Mouse (Mus musculus) inflammation-experienced regulatory T-cells, adult 6 months (primary cell): ENCODE data around the gene Pank4. TPM values are rescaled to one million over a fixed set of nuclear protein-coding genes. Genes with fewer than 3 reads are reported as not detected.

Experiments used
- ATAC-seq: one replicate; pipeline ENCODE4 v1.8.0; 2017
- polyA plus RNA-seq, 3 experiments: library from polyadenylated mRNA; unstranded; fragments of 100-300 nt; shearing (Covaris generic); gene quantifications; one replicate each; pipeline ENCODE4 v1.2.1; 2017

Gene Pank4
- polyA plus RNA-seq, 3 experiments from 2014 or later: 22.1 to 59.6 (median 49.1) TPM

- no peak for ATAC-seq
Observed at GRCm38 (mm10) chr4:154972546-154972945, 8.6 kb downstream of the Pank4 start.

GRCm38 (mm10) chr4:154974163-154974611, 10.3 kb downstream of the Pank4 start:
- ATAC-seq: no peak

GRCm38 (mm10) chr4:154980110-154980509, 16.2 kb downstream of the Pank4 start:
- no peak for ATAC-seq

- ATAC-seq: no peak
Observed at GRCm38 (mm10) chr4:154981076-154981475, 17.2 kb downstream of the Pank4 start.

- no peak for ATAC-seq
Observed at GRCm38 (mm10) chr4:154981530-154981929, 17.6 kb downstream of the Pank4 start.

GRCm38 (mm10) chr4:154982247-154983120, 18.6 kb downstream of the Pank4 start:
- ATAC-seq: no peak

- ATAC-seq: no peak
Observed at GRCm38 (mm10) chr4:154983767-154984166, 19.8 kb downstream of the Pank4 start.

- ATAC-seq: no peak
Observed at GRCm38 (mm10) chr4:154985151-154985777, 21.3 kb downstream of the Pank4 start.

- peak; percentile 46 for ATAC-seq
Observed at GRCm38 (mm10) chr4:154986096-154986495, 22.2 kb downstream of the Pank4 start.

GRCm38 (mm10) chr4:154986750-154987149, 22.8 kb downstream of the Pank4 start:
- no peak for ATAC-seq

GRCm38 (mm10) chr4:154994876-154995275, 31.0 kb downstream of the Pank4 start:
- no peak for ATAC-seq

- ATAC-seq: no peak
Observed at GRCm38 (mm10) chr4:154996572-154997154, 32.7 kb downstream of the Pank4 start.

- no peak for ATAC-seq
Observed at GRCm38 (mm10) chr4:154999379-154999778, 35.5 kb downstream of the Pank4 start.

GRCm38 (mm10) chr4:155005278-155005677, 41.4 kb downstream of the Pank4 start:
- ATAC-seq: no peak

GRCm38 (mm10) chr4:155006296-155006695, 42.4 kb downstream of the Pank4 start:
- no peak for ATAC-seq

- no peak for ATAC-seq
Observed at GRCm38 (mm10) chr4:155007641-155008040, 43.7 kb downstream of the Pank4 start.

GRCm38 (mm10) chr4:155008075-155008474, 44.2 kb downstream of the Pank4 start:
- ATAC-seq: no peak

GRCm38 (mm10) chr4:155009216-155009615, 45.3 kb downstream of the Pank4 start:
- no peak for ATAC-seq

- ATAC-seq: no peak
Observed at GRCm38 (mm10) chr4:155010870-155011269, 46.9 kb downstream of the Pank4 start.

- no peak for ATAC-seq
Observed at GRCm38 (mm10) chr4:155011312-155012025, 47.5 kb downstream of the Pank4 start.

GRCm38 (mm10) chr4:155012115-155012514, 48.2 kb downstream of the Pank4 start:
- no peak for ATAC-seq

GRCm38 (mm10) chr4:155012788-155013187, 48.9 kb downstream of the Pank4 start:
- no peak for ATAC-seq

GRCm38 (mm10) chr4:155014244-155014643, 50.3 kb downstream of the Pank4 start:
- no peak for ATAC-seq
